Mouse (Mus musculus) left cerebral cortex, postnatal 36 days (tissue): ENCODE results near the gene Fgf7. TPM values are rescaled to one million over a fixed set of nuclear protein-coding genes. Genes with fewer than 3 reads are reported as not detected.

ENCODE experiments used
- DNase-seq, 2 experiments: peaks; one replicate each; pipeline ENCODE4 v3.0.0; 2021 to 2022; ENCODE audit warnings: low spot score in 2 of 2, mixed read lengths in 1 of 2
- intact Hi-C: fragments of 180-260 bp; cut with DNase I; formaldehyde crosslinking; loops from one replicate; pipeline ENCODE4 v1.15.1; 2025
- total RNA-seq, 2 experiments: library from RNA; stranded (reverse); gene quantifications; 2 replicates each; pipeline ENCODE4 v1.2.3; 2021

The Fgf7 gene
- under 1 TPM; 0.22 to 0.23 TPM for total RNA-seq

GRCm38 (mm10) chr2:126034379-126035005 is at the start of gene Fgf7:
Gene Fgf7, plus strand, starts transcription at chr2:126034658.
- intact Hi-C loops: loop anchor here (2.0 kb wide), 1 partner anchor 142 kb away; no protein-coding TSS in a partner anchor
- DNase-seq: no peak

GRCm38 (mm10) chr2:126002291-126002690 is 32.2 kb upstream of the Fgf7 start:
- intact Hi-C loops: loop anchor here (10.0 kb wide), 2 partner anchors 243 to 523 kb away; no protein-coding TSS in a partner anchor
- no peak for DNase-seq

GRCm38 (mm10) chr2:126006088-126006487 is 28.4 kb upstream of the Fgf7 start:
- peak; percentile 30 to 53 for DNase-seq
- intact Hi-C loops: loop anchor here (5.0 to 10.0 kb wide), 3 partner anchors 239 to 519 kb away; no protein-coding TSS in a partner anchor

- DNase-seq: no peak
- intact Hi-C loops: loop anchor here (5.0 to 10.0 kb wide), 3 partner anchors 238 to 518 kb away; no protein-coding TSS in a partner anchor
Observed at GRCm38 (mm10) chr2:126006742-126007141, 27.7 kb upstream of the Fgf7 start.

- DNase-seq: no peak
- intact Hi-C loops: no loop called here
Observed at GRCm38 (mm10) chr2:126014989-126015710, 19.3 kb upstream of the Fgf7 start.

- no peak for DNase-seq
- intact Hi-C loops: no loop called here
Observed at GRCm38 (mm10) chr2:126015763-126016473, 18.5 kb upstream of the Fgf7 start.

GRCm38 (mm10) chr2:126031186-126031900 is 3.1 kb upstream of the Fgf7 start:
- DNase-seq: no peak
- intact Hi-C loops: no loop called here

GRCm38 (mm10) chr2:126033114-126033972 is 1.1 kb upstream of the Fgf7 start:
- intact Hi-C loops: no loop called here
- no peak for DNase-seq

GRCm38 (mm10) chr2:126035013-126035770 is 734 bp downstream of the Fgf7 start:
- intact Hi-C loops: loop anchor here (2.0 kb wide), 1 partner anchor 142 kb away; no protein-coding TSS in a partner anchor

GRCm38 (mm10) chr2:126036121-126036520 is 1.7 kb downstream of the Fgf7 start:
- no peak for DNase-seq
- intact Hi-C loops: no loop called here

More at GRCm38 (mm10) chr2:126035013-126035770, 734 bp downstream of the Fgf7 start:
- DNase-seq: no peak

GRCm38 (mm10) chr2:126038221-126039000 is 4.0 kb downstream of the Fgf7 start:
- no peak for DNase-seq
- intact Hi-C loops: no loop called here

- no peak for DNase-seq
- intact Hi-C loops: no loop called here
Observed at GRCm38 (mm10) chr2:126039414-126039891, 5.0 kb downstream of the Fgf7 start.

- intact Hi-C loops: no loop called here
- DNase-seq: no peak
Observed at GRCm38 (mm10) chr2:126040651-126041050, 6.2 kb downstream of the Fgf7 start.

- intact Hi-C loops: no loop called here
- no peak for DNase-seq
Observed at GRCm38 (mm10) chr2:126041237-126041636, 6.8 kb downstream of the Fgf7 start.

- no peak for DNase-seq
- intact Hi-C loops: no loop called here
Observed at GRCm38 (mm10) chr2:126042674-126043073, 8.2 kb downstream of the Fgf7 start.

GRCm38 (mm10) chr2:126045621-126046020 is 11.2 kb downstream of the Fgf7 start:
- intact Hi-C loops: no loop called here
- DNase-seq: no peak
